Mouse (Mus musculus): ENCODE measurements around the gene Btbd9. TPM values are rescaled to one million over a fixed set of nuclear protein-coding genes. Genes with fewer than 3 reads are reported as not detected.
A peak's percentile ranks its signal among the peaks of the same experiment; 100 is the strongest.

Gene Btbd9
- polyA plus RNA-seq, 1 experiment from 2014 or later, result 150 TPM

- no peak for ATAC-seq (ENCODE audit: low FRiP score)
- Histone ChIP-seq H3K27ac (peak overlapping the region; percentile 40; the same call in 1 of the 2 replicates), H3K4me2 (no peak overlapping the region), H3K36me3 (no peaks in the 10 kb centered on the region), H3K9me3 (no peaks in the 10 kb centered on the region), H3K4me1 (replicated peaks) (peaks cover 96% of the 10 kb centered on the region), H3K4me3 (no peak overlapping the region), H3K27me3 (no peaks in the 10 kb centered on the region), H3K9ac (0 out of 2 replicates have a peak overlapping the region, but pooled peaks have one; percentile 29)
- 84% methylated on average over 4 of the region's 4 CpGs for WGBS
Measured at GRCm38 (mm10) chr17:30200283-30200682, 376.0 kb downstream of the Btbd9 start.

- Histone ChIP-seq H3K27me3 (no peaks in the 10 kb centered on the region), H3K4me3 (no peak overlapping the region), H3K27ac (peak overlapping the region; percentile 8), H3K4me2 (no peak overlapping the region), H3K9ac (peak overlapping the region; percentile 35), H3K9me3 (no peaks in the 10 kb centered on the region), H3K36me3 (no peaks in the 10 kb centered on the region), H3K4me1 (replicated peaks) (peaks cover 96% of the 10 kb centered on the region)
- 81% methylated on average over 13 of the region's 13 CpGs for WGBS
- ATAC-seq (ENCODE audit: low FRiP score), result no peak
Measured at GRCm38 (mm10) chr17:30199374-30200247, 376.7 kb downstream of the Btbd9 start.

GRCm38 (mm10) chr17:30198422-30198821 lies 377.9 kb downstream of the Btbd9 start:
- no peak overlapping the region for H3K4me2 ChIP-seq
- H3K27ac ChIP-seq, result no peak overlapping the region
- H3K4me1 ChIP-seq (replicated peaks), result peaks cover 95% of the 10 kb centered on the region
- no peak overlapping the region for H3K9ac ChIP-seq
- H3K4me3 ChIP-seq, result no peak overlapping the region
- H3K9me3 ChIP-seq, result no peaks in the 10 kb centered on the region
- 72% methylated on average over 10 of the region's 10 CpGs for WGBS
- no peaks in the 10 kb centered on the region for H3K27me3 ChIP-seq
- ATAC-seq (ENCODE audit: low FRiP score), result no peak
- no peaks in the 10 kb centered on the region for H3K36me3 ChIP-seq

GRCm38 (mm10) chr17:30197280-30198030 lies 378.8 kb downstream of the Btbd9 start:
- Histone ChIP-seq H3K27ac (peak overlapping the region; percentile 45), H3K9ac (0 out of 2 replicates have a peak overlapping the region, but pooled peaks have one; percentile 14), H3K27me3 (no peaks in the 10 kb centered on the region), H3K4me2 (no peak overlapping the region), H3K36me3 (peaks cover 4% of the 10 kb centered on the region; the same call in 1 of the 2 replicates), H3K4me3 (no peak overlapping the region), H3K9me3 (no peaks in the 10 kb centered on the region), H3K4me1 (replicated peaks) (peaks cover 95% of the 10 kb centered on the region)
- no peak for ATAC-seq (ENCODE audit: low FRiP score)
- WGBS, result 75% methylated on average over 12 of the region's 12 CpGs

DNA sequence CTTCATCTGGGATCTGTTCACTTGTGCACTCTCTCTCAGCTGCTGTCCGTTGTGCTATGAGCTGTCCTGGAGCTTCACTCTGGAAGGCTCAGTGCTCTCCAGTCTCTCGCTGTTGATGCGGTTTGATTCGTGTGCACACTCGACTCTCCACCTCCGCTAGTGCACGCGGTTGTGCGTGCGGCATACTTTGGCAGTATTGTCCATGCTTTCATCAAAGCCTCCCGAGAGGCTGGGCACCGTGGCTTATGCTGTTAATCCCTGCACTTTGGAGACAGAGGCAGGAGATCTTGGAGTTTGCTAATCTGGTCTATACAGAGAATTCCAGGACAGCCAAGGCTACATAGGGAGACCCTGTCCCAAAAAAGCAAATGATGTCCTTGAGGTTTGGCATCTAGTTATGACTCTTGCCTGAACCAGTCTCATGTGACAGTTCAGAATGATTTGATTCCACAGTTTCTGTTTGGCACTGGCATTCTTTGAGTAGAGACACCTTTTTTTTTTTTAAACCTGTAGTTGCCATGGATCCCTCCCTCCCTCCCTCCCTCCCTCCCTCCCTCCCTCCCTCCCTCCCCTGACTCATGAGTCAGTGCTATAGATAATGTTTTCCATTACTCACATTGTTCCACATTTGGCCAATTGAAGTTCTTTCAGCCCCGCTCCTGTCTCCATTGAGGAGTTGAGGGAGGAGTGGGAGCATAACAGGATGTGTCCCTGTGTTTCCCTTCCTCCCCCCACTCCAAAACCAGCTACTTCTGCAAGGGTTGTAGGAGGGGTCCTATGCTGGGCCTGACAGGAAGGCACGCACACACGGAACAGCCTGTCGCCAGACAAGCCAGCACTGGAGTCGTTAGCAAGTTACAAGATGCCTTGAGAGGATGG lies 379.6 kb downstream of the Btbd9 start:
- H3K27me3 ChIP-seq, result no peaks in the 10 kb centered on the region
- peaks cover 95% of the 10 kb centered on the region for H3K4me1 ChIP-seq (replicated peaks)
- ATAC-seq (ENCODE audit: low FRiP score), result no peak
- no peak overlapping the region for H3K4me3 ChIP-seq
- peaks cover 4% of the 10 kb centered on the region; the same call in 1 of the 2 replicates for H3K36me3 ChIP-seq
- H3K9me3 ChIP-seq, result no peaks in the 10 kb centered on the region
- no peak overlapping the region for H3K4me2 ChIP-seq
- H3K9ac ChIP-seq, result no peak overlapping the region
- WGBS, result 73% methylated on average over 17 of the region's 17 CpGs
- H3K27ac ChIP-seq, result peak overlapping the region; percentile 88

GRCm38 (mm10) chr17:30195591-30196183 lies 380.6 kb downstream of the Btbd9 start:
- WGBS, result 88% methylated on average over 21 of the region's 21 CpGs
- H3K27ac ChIP-seq, result peak overlapping the region; percentile 88
- no peaks in the 10 kb centered on the region for H3K9me3 ChIP-seq
- H3K4me3 ChIP-seq, result no peak overlapping the region
- no peaks in the 10 kb centered on the region for H3K27me3 ChIP-seq
- no peak for ATAC-seq (ENCODE audit: low FRiP score)
- no peak overlapping the region for H3K4me2 ChIP-seq
- no peak overlapping the region for H3K9ac ChIP-seq
- H3K4me1 ChIP-seq (replicated peaks), result peaks cover 95% of the 10 kb centered on the region
- H3K36me3 ChIP-seq, result peaks cover 4% of the 10 kb centered on the region; the same call in 1 of the 2 replicates

- Histone ChIP-seq H3K4me3 (no peak overlapping the region), H3K27ac (peak overlapping the region; percentile 88), H3K4me2 (no peak overlapping the region), H3K4me1 (replicated peaks) (peaks cover 95% of the 10 kb centered on the region), H3K9me3 (no peaks in the 10 kb centered on the region), H3K27me3 (no peaks in the 10 kb centered on the region), H3K9ac (no peak overlapping the region), H3K36me3 (peaks cover 4% of the 10 kb centered on the region; the same call in 1 of the 2 replicates)
- 48% methylated on average over 11 of the region's 11 CpGs for WGBS
- ATAC-seq (ENCODE audit: low FRiP score), result peak; percentile 26; the same call in 1 of the 2 replicates
Measured at GRCm38 (mm10) chr17:30194629-30195445, 381.5 kb downstream of the Btbd9 start.

DNA sequence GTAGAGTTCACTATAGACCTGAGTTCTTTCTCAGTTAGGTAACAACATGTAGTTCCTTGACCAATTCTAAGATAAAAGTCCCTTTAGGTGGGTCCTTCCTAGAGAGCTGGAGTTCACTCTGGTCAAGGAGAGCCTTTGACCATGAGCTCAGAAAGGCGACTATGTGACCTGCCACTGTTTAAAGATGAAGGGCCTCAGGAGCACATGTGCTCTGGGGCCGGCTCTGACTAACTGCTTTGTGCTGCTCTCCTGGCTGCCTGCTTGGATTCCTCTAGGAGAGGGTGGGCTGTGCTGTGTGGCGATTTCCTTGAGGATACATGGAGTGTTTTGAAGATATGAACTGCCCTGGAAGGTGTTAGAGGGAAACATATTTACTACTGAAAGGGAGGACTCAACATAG lies 382.2 kb downstream of the Btbd9 start:
- Histone ChIP-seq H3K36me3 (peaks cover 4% of the 10 kb centered on the region; the same call in 1 of the 2 replicates), H3K4me3 (no peak overlapping the region), H3K27me3 (no peaks in the 10 kb centered on the region), H3K4me2 (no peak overlapping the region), H3K9me3 (no peaks in the 10 kb centered on the region), H3K4me1 (replicated peaks) (peaks cover 95% of the 10 kb centered on the region), H3K9ac (no peak overlapping the region), H3K27ac (peak overlapping the region; percentile 88)
- WGBS, result 67% methylated on average over 3 of the region's 3 CpGs
- no peak for ATAC-seq (ENCODE audit: low FRiP score)

DNA sequence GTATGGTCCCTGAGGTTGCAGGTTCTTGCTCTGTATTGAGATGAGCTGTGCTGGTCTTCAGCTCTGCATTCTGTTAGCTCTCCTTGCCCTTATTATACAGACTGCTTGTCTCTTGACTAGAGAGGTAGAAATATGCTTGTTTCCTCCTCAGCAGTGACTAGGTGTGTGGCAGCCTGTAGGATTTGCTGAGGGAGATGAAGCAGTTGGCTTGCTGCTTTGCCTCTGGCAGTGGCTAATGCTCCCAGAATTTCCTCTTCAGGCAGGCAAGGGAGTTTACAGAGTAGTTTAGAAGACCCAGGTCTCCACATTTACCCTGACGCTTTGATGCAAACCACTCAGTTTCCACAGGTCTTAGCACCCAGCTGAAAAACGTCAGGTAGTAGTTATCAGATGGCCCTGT lies 382.7 kb downstream of the Btbd9 start:
- Histone ChIP-seq H3K27me3 (no peaks in the 10 kb centered on the region), H3K9me3 (no peaks in the 10 kb centered on the region), H3K4me1 (replicated peaks) (peaks cover 94% of the 10 kb centered on the region), H3K4me3 (no peak overlapping the region), H3K4me2 (no peak overlapping the region), H3K9ac (no peak overlapping the region; the same call in 1 of the 2 replicates), H3K36me3 (peaks cover 4% of the 10 kb centered on the region; the same call in 1 of the 2 replicates), H3K27ac (peak overlapping the region; percentile 88)
- 90% methylated on average over 2 of the region's 2 CpGs for WGBS
- no peak for ATAC-seq (ENCODE audit: low FRiP score)

DNA sequence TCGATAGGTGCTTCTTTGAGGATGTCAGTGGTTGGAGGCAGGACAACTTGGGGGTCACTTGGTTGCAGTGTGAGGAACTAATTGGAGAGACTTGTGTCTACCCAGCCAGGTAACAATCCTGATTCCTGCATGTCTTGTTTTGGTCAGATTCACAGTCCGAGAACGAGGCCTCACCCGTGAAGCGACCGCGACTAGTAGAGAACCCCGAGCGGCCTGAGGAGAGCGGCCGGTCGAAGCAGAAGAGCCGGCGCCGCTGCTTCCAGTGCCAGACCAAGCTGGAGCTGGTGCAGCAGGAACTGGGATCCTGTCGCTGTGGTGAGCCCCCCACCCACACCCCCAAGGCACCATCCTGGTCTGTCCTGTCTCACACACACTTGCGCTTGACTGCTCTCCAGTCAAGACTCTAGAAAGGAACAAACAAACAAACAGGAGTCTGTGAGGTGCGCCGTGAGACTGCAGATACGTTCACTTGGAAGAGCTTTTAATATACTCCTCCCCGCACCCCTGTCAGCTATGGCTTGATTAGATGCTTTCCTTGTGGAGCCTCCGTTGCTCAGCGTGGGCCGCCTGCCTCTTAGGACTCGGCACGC lies 383.8 kb downstream of the Btbd9 start:
- H3K4me3 ChIP-seq, result no peak overlapping the region
- ATAC-seq (ENCODE audit: low FRiP score), result no peak
- peaks cover 4% of the 10 kb centered on the region; the same call in 1 of the 2 replicates for H3K36me3 ChIP-seq
- H3K4me2 ChIP-seq, result no peak overlapping the region
- 89% methylated on average over 26 of the region's 26 CpGs for WGBS
- peak overlapping the region; percentile 6 for H3K27ac ChIP-seq
- no peak overlapping the region for H3K9ac ChIP-seq
- no peaks in the 10 kb centered on the region for H3K27me3 ChIP-seq
- H3K4me1 ChIP-seq (replicated peaks), result peaks cover 96% of the 10 kb centered on the region
- H3K9me3 ChIP-seq, result no peaks in the 10 kb centered on the region
